Mouse (Mus musculus): ENCODE measurements around the gene Zbed4. TPM values are rescaled to one million over a fixed set of nuclear protein-coding genes. Genes with fewer than 3 reads are reported as not detected.
"Not testable (repeated sequence)": the region's sequence is repeated elsewhere in the genome, so short reads cannot be mapped to it uniquely, and the experiment has no call there.

Zbed4 gene
- 10 to 100 TPM; 11.7 to 12.2 TPM for total RNA-seq (2021)

DNA sequence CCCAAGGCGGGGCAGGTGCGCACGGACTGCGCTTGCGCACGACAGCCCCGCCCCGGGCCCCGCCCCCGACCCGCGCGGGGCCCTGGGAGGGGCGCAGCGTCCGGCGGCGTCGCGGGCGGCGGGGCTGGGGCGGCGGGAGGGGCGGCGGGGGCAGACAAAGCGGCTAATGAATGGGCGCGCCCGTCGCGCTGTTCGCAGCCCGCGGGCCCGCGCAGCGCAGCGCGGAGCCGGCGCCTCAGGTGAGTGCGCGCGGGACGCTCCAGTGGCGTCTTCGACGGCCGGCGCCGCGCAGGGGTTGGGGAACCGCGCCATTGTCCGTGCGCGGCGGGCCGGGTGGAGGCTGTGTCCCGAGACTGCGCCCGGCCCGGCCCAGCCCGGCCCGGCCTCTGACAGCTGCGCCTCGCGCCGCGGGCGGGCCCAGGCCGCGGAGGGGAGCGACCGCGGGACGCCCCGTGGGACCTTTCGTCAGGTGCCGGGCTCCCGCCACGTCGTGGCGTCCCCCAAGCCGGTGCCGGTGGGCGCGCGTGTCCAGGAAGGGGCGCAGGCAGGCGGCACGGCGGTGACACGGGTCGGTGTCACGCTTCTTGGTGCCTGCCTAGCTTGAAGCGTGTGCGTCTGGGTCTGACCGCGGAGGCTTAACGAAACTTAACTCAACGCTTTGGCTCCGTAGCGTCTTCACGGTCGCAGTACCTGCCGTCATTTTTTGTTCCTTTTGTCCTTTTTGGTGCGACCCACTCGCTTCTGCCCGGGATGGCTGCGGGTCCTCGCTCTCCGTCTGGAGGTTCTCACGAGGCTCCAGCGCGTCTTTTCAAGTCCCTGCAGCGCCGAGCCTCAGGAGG is at the start of gene Zbed4:
Gene Zbed4 (plus strand): TSS at position 97 of the 839 bp plus-strand sequence.
- intact Hi-C loops (cut with DNase I) = loop anchor here (2.0 kb wide), 1 partner anchor 17 kb away; the partner anchor contains the start of gene Brd1
- peak; percentile 30 to 47 for DNase-seq (ENCODE audit: low spot score in 2 of 2)

DNA sequence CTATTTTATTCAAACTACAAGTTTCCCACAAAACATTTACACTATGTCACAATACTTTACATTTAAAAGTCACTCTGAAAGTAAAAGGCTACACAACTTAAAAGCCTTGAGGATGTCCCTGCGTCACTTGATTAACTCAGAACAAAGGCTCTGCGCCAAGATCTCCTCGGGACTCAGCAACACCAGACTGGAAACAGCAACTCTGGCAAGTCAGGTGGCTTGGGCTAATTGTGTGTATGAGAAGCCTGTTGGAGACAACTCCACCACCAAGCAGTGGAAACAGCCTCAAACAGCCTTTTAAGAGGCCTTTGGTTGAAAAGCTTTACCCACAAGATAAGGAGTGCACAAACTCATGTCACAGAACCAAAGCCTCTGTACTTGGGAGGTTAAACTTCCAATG is 49.0 kb upstream of the Zbed4 start:
- intact Hi-C loops (cut with DNase I) = no loop called here
- DNase-seq (ENCODE audit: low spot score in 2 of 2) = no peak

DNA sequence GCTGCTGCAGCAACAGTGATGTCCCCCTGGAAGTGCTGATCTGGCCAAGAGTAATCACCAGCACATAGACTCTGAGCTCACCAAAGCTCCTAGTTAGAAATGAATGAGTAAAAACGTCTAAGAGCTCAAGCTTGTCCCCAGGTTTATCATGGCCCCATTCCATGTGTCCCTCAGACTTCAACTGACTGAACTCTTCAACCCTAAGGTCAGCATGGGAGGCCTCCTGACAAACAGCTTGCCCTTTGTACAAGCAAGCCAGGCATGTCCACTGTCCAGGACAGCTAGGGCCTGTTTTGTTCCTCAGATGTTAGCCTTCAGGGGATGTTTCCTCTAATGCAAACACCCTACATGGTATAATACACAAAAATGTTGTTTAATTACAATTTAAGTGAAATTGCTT is 47.2 kb upstream of the Zbed4 start:
- intact Hi-C loops (cut with DNase I) = no loop called here
- DNase-seq (ENCODE audit: low spot score in 2 of 2) = no peak

DNA sequence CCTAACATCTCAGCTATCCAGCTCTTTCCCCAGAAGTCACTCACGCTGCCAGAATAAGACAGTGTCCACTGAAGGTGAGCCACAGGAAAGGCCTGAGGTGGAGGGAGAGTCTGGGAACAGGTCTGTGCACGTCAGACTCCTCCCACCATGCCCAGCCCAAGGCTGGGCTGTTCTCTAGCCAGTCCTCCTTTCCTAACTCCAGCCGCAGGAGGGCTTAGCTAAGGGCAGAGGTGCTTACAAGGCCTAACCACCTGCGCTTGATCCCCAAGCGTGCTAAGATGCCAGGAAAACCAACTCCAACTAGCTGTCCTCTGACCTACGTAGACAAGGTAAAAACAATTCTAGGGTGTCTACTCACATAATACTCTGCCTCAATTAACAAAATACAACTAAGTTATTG is 45.1 kb upstream of the Zbed4 start:
- intact Hi-C loops (cut with DNase I) = no loop called here
- no peak for DNase-seq (ENCODE audit: low spot score in 2 of 2)

DNA sequence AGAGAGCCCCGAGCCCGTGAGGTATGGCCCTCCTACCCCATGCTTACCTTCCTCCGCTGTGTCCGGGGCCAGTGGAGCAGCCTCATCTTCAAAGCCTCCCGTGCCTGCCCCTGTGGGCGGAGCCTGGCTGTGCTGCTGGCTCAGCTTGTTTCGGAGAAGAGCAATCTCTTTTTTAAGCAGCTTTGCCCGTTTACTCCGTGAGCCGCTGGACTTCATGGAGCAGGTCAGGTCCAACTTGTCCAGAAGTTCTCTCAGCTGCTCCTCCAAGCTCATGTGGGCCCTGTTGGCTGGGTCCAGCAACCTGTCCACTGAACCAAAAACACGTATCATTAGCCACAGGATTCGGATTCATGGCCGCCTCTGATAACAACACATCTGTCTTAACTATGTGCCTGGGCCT is 44.5 kb upstream of the Zbed4 start:
- DNase-seq (ENCODE audit: low spot score in 2 of 2); intact Hi-C loops (cut with DNase I): not testable (repeated sequence)

DNA sequence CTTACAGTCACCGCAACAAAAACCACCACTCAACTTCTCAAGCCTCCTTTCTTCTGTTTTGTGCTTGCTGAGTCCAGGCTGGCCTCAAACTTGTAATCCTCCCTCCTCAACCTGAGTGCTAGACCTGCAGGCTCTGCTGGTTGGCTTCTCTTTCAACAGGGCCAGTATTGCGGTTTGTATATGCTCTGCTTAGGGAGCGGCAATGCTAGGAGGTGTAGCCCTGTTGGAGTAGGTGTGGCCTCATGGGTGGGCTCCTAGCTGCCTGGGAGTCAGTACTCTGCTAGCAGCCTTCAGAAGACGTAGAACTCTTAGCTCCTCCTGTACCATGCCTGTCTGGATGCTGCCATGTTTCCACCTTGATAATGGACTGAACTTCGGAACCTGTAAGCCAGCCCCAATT is 43.3 kb upstream of the Zbed4 start:
- no peak for DNase-seq (ENCODE audit: low spot score in 2 of 2)
- intact Hi-C loops (cut with DNase I) = no loop called here

DNA sequence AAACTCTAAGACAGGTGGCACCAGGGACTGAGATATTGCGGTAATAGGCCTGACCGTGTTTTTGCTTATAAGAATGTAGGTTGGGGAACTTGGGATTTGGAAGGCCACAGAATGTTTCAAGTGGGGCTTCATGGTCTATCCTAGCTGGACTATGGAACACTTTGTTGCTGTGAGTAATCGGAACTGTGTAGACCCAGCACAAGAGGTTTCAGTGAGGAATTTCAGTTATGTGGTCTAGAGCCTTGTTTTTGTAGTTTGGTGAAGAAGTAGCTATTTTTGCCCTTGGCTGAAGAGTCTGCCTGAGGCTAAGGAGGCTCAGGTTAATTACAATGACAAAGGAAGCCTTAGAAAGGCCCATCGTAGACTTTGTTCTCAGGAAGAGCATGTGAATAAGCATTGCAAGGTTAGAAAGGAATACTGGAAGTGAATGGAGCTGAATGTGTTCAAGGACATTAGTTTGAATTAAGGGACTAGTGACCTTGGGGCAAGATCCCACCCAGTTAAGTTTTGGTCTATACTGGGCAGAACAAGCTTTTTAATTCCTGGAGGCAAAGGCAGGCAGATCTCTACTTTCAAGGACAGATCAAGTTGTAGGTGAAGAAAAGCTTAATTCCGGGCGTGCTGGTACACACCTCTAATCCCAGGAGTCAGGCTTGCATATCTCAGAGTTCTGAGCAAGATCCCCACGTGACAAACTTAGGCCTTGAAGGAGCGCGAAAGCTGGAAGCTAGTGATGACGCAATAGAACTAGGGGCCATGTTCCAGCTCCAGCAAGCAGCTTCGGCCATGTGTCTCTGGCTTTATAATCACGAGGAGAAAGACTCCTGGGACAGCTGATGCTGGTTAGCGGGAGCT is 42.6 kb upstream of the Zbed4 start:
- DNase-seq (ENCODE audit: low spot score in 2 of 2) = no peak
- intact Hi-C loops (cut with DNase I) = no loop called here

DNA sequence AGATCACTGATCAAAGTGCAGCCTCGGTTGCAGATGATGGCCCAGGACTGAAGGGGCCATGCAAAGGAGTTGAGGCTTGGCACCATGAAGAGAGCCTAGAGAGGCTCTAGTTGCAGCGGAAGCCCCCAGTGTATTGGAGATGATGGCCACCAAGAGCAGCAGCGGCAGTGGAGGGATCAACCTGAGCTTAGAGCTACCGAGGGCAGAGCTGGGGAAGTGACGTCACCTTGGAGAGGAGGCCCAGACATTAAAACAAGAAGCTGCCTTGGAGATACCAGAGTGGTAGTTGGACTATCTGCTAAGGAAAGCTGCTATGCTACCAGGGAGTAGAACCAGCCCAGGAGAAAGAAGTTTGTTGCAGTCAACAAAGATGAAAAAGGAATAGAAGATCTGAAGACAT is 41.6 kb upstream of the Zbed4 start:
- no peak for DNase-seq (ENCODE audit: low spot score in 2 of 2)
- intact Hi-C loops (cut with DNase I) = no loop called here

DNA sequence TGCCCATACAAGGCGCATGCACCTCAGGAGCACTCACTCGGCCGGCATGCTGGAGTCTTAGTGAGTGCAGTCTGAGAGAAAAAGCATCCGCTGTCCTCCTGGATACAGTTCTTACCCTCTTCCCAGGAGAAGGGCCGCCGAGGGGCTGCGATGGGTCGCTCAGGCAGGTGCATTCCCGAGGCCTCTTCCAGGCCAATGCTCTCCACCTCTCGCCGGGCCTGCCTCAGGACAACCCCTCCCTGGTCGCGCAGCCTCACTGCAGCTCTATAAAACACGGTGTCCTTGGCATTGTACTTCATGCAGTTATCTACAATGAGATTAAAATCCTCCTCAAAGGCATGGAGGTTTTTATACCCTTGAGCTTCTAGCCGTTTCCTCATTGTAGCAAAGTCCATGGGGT is 39.0 kb upstream of the Zbed4 start:
- intact Hi-C loops (cut with DNase I) = no loop called here
- DNase-seq (ENCODE audit: low spot score in 2 of 2) = no peak

DNA sequence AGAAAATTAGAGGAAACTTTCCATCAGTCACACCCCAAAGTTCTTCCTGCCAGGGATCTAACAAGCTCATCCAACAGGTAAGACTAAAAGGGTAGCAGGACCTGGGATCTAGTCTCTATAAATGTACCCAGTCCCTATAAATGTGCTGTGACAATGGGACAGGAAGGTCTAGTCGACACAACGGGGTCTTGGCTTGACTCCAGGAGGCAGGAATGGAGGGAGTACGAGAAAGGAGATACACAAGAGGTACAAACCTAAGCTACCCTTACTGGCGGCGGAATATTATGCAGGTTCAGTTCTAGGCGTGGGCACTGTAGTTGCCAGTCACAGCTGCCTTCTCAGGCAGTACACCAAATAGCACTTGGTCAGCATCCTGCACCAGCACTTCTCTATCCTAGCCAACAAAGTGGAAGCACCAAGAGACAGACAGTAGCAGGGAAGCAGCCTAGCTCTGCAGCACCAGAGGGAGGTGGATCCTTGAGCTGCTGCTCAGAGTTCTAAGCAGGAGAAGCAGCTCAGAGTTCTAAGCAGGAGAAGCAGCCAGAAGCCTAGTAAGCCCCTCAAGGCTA is 37.4 kb upstream of the Zbed4 start:
- peak in 1 of 2 experiments; percentile 33 for DNase-seq (ENCODE audit: low spot score in 2 of 2)
- intact Hi-C loops (cut with DNase I) = no loop called here

DNA sequence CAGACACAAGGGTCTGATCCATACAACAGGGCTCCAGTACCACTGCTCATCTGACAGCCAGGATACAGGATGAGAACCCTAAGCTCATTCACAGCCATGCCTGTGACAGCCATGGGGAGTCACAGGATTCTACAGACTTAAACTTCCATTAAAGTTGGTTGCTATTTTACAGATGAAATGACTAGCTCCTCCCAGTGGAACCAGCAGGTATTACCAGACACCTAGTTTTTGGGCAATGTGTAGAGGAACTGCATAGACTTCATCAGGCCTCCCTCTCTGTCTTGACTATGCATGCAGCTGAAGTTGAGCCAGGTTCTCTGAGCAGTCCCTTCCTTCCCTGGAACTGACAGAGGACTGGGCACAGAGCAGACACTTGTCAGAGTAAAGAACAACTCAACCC is 35.1 kb upstream of the Zbed4 start:
- intact Hi-C loops (cut with DNase I) = no loop called here
- DNase-seq (ENCODE audit: low spot score in 2 of 2) = peak in 1 of 2 experiments; percentile 43

DNA sequence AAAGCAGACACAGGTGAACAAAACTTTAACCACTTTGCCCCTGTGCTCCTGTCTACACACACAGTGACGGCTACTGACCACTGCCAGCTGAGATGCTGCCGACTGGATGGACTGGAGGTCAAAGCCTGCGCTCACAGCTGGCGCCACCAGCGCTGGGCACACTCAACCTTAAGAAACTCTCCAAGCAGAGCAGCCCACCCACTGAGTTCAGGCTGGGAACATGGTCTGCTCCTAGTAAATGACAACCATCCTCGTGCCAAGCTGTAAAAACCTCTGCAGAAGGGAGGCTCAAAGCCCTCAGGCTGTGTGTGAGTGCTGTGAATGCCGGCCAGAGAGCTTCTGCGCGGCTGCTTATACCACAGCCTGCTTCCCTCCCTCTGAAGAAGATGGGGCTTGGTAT is 34.2 kb upstream of the Zbed4 start:
- DNase-seq (ENCODE audit: low spot score in 2 of 2) = no peak
- intact Hi-C loops (cut with DNase I) = no loop called here

DNA sequence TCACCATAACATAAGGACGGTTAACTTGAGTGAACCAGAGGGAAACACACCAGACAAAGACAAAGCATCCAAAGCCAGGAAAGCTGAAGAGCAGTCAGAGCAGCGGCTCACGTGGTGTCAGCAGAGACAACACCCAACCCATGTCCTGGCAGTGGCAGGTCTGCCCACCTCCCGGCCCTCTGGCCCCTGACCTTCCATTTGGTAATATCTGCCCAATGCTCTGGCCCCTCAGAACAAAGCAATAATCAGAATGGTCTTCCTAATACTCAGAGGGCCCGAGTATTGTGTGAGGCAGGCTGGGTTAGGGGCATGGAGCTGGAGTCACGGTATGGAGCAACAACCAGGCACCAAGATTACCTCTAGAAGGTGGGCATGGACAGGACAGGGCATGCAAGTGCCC is 28.3 kb upstream of the Zbed4 start:
- no peak for DNase-seq (ENCODE audit: low spot score in 2 of 2)
- intact Hi-C loops (cut with DNase I) = no loop called here

DNA sequence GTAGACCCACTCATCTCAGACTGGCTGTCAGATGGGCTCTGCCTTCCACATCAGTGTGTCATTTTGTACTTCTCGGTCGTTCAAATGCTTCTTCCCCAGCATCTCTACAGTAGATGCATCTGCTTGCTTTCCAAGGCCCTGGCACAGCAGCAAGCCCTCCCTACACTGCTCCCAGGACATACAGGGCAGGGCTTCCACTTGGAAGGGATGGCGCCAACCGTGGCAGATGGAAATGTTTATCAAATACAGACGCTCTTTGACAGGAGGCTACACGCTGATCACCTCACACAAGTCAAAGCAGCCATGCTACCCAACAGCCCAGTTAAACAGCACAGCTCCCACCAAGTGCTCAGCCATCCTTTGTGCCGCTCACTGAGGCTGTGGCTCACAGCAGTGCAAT is 27.1 kb upstream of the Zbed4 start:
- intact Hi-C loops (cut with DNase I) = no loop called here
- no peak for DNase-seq (ENCODE audit: low spot score in 2 of 2)

DNA sequence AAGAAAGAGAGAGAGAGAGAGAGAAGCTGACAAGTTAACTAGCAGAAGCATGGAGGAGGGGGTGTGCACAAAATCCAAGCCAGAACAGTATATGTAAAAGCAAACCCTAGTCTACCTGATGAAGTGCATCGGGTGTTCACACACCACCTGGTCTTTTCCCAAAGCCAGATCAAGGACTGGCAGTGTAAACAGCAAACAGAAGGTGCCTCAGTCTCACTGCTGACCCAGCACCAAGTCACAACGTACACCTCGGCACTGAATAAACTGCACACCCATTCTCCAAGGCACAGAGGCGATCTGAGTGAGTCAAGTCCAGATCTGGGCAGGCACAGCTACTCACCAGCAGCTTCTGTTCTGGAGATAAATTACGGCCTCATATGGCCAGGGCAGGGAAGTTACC is 26.4 kb upstream of the Zbed4 start:
- no peak for DNase-seq (ENCODE audit: low spot score in 2 of 2)
- intact Hi-C loops (cut with DNase I) = no loop called here

DNA sequence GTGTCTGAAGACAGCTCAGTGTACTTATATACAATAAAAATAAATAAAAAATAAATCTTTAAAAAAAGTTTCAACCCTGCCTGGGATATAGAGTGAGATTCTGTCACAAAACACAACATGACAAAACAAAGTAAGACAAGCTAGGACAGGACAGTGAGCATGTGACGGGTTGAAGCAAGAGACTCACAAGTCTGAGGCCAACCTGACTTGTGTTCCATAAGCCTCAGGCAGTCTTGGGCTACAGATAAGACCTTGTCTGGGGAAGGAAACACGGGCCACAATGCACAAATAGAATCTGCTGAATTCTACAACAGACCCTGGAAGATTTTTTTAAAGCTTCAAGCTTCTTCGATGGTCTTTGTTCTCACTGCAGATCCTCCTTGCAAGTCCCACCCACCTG is 24.3 kb upstream of the Zbed4 start:
- DNase-seq (ENCODE audit: low spot score in 2 of 2) = no peak

DNA sequence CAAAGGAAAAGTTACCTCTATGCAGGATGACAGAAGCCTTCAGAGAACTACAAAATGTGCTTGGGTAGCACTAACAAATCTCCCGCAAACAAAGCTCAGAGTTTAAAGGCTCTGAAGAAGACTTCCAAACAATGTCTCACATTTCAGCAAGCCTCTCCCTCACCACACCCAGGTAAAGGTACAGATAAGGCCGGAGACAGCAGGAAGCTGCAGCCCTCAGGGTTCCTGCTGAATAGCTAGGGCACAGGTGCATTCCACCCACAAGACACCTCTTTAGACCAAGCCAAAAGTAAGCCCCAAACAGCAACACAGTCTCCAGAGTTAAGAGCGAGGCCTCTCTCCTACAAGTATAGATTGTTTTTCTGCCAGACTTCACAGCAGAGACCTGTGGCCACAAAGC is 20.7 kb upstream of the Zbed4 start:
- no peak for DNase-seq (ENCODE audit: low spot score in 2 of 2)
- intact Hi-C loops (cut with DNase I) = no loop called here

More for the DNA sequence above, 24.3 kb upstream of the Zbed4 start:
- intact Hi-C loops (cut with DNase I) = no loop called here

DNA sequence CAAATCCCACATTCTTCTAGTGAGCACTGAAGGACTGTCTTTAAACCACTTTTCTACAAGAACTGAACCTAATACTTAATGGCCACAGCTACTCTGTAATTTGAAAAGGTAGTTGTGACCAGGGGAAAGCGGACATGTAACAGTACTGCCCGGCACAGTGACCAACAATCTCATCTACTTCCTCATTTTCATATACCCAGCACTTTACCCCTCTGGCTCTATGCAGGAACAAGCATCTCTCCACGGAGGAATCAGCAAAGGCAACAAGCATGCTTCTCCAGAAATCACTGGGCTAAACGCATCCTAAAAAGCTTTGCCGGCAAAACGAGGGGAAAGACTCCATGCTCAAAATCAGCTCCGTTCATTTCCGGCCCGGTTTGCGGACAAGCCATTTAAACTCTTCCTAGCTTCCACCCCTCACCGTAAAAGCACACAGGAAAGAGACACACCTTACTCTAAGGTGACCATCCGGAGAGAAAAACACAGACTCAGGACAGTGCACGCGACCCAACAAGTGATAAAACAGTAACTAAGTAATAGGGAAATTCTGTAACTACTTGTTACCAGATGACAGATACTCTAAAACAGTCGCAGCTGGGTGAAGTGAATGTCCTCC is 18.9 kb upstream of the Zbed4 start:
- intact Hi-C loops (cut with DNase I) = no loop called here
- no peak for DNase-seq (ENCODE audit: low spot score in 2 of 2)

DNA sequence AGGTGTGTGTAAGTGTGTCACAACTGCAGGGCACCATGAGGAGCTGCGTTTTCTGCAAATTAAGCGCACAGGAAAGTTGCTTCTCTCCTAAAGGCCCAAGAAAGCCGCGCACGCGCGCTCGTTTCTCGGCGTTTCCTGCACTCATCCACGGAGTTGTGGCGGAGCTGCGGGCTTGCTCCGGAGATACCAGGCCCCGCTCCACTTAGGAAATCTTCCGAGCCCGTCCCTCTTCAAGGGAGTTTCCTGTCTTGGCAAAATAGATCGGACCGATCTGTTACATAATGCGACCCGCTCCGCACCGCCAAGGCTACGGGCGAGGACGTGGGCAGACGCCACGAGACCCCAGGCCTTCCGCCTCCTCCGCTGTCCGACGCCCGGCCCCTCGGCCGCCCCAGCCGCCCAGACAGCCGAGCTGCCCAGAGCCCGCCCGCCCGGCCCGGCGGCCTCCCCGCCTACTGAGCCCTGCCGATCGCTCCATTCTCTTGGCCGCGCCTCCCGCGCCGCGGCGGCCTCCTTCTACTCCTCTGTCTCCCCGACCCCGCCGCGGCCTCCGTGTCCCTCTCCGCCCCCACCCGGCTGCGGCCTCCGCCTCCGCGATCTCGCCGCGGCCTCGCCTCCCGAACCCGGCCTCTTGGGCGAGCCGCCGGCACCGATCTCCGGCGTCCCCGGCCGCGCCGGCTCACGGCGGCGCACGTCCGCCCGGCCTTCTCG is 18.3 kb upstream of the Zbed4 start:
- intact Hi-C loops (cut with DNase I) = no loop called here
- peak; percentile 52 to 69 for DNase-seq (ENCODE audit: low spot score in 2 of 2)

All from left cerebral cortex, postnatal 25 days (tissue).